Mouse (Mus musculus) heart, embryonic 16.5 days (tissue): Measurements from ENCODE around the gene Gmfg. TPM values are rescaled to one million over a fixed set of nuclear protein-coding genes. Genes with fewer than 3 reads are reported as not detected.

ENCODE experiments used
- ATAC-seq: fragments of 200-750 bp; cut with Nextera tagmentation; replicated peaks from 2 replicates; pipeline ENCODE4 v1.8.0; 2017; ENCODE audit warnings: moderate number of reproducible peaks; ENCODE audit not compliant: insufficient read depth, low FRiP score; ENCODE audit errors: extremely low read depth
- H3K27ac ChIP-seq: fragments of 300-500 bp; sonication (generic); 2 replicates; pipeline ENCODE4 v1.5.1; 2014; ENCODE audit warnings: mild to moderate bottlenecking, low read length, control low read depth, moderate library complexity
- H3K27me3 ChIP-seq: fragments of 300-500 bp; sonication (generic); 2 replicates; pipeline ENCODE4 v1.6.1; 2014; ENCODE audit warnings: low read length, mixed read lengths; ENCODE audit not compliant: control insufficient read depth, insufficient read depth
- H3K36me3 ChIP-seq: fragments of 300-500 bp; sonication (generic); 2 replicates; pipeline ENCODE4 v1.6.1; 2014; ENCODE audit not compliant: control insufficient read depth, insufficient read depth
- H3K4me1 ChIP-seq: fragments of 300-500 bp; sonication (generic); 2 replicates; pipeline ENCODE4 v1.6.1; 2014; ENCODE audit warnings: low read length, mixed read lengths; ENCODE audit not compliant: control insufficient read depth, insufficient read depth
- H3K4me2 ChIP-seq: fragments of 300-500 bp; sonication (generic); 2 replicates; pipeline ENCODE4 v1.6.1; 2014; ENCODE audit warnings: low read depth, mild to moderate bottlenecking, control low read depth, low read length
- H3K4me3 ChIP-seq: fragments of 300-500 bp; sonication (generic); 2 replicates; pipeline ENCODE4 v1.5.1; 2014; ENCODE audit warnings: mild to moderate bottlenecking, control low read depth, low read length
- H3K9ac ChIP-seq: fragments of 300-500 bp; sonication (generic); 2 replicates; pipeline ENCODE4 v1.6.1; 2014; ENCODE audit warnings: low read length, control low read depth
- H3K9me3 ChIP-seq: fragments of 300-500 bp; sonication (generic); replicated peaks from 2 replicates; pipeline ENCODE4 v1.6.1; 2016; ENCODE audit warnings: low read length; ENCODE audit not compliant: control insufficient read depth
- WGBS: fragments of 180-500 bp; shearing (Covaris S2); extraction: QIAGEN DNeasy Blood & Tissue Kit; methylation state at CpG from one replicate; pipeline ENCODE4 v1.1.7; 2014; 5-methylcytosine and 5-hydroxymethylcytosine counted together
- polyA plus RNA-seq: library from polyadenylated mRNA; unstranded; fragments of >200 nt; fragmentation: Nextera tagmentation; extraction: Ambion mirVana; gene quantifications from 2 replicates; pipeline ENCODE4 v1.2.1, GENCODE M21; 2015

Gmfg gene
- polyA plus RNA-seq, 1 experiment from 2014 or later = 32.7 TPM

DNA sequence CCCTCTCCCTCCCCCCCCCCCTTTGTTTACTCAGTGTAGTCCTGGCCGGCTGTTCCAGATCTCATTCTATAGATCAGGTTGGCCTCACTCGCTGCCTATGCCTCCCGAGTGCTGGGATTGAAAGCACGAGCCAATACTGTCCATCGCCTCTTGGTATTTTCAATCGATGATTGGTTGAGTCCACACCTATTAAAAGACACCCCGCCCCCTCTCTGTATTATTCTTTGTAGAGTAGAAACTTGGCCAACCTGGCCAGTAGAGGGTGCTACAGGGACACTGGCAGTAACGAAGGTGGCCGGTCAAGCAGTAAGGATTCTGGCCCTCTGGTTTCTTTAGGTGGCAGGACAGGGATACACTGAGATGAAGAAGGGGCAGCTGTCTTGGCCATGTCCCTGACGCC is 53.2 kb downstream of the Gmfg start:
- WGBS = 2% methylated on average over 10 of the region's 10 CpGs
- peak overlapping the region; percentile 23; the same call in 1 of the 2 replicates for H3K4me2 ChIP-seq

DNA sequence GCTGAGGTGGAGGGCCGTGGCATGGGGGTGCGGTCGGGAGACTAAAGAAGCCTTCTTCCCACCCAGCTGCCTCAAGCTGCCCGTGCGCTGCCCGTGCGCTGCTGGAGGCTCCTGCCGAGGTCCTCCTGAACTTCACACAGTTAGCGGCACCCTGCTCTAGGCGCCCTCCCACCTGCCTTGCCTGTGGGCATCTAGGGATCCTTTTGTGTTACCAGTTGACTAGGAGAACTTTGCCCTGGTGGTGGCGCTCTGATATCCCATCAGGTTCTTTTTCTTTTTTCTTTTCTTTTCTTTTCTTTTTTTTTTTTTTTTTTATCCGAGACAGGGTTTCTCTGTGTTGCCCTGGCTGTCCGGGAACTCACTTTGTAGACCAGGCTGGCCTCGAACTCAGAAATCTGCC is 53.7 kb downstream of the Gmfg start:
- 32% methylated on average over 14 of the region's 14 CpGs for WGBS
- no peak overlapping the region for H3K27ac ChIP-seq
- ATAC-seq = no peak
- H3K9me3 ChIP-seq = no peaks in the 10 kb centered on the region
- peaks cover 2% of the 10 kb centered on the region; the same call in 1 of the 2 replicates for H3K27me3 ChIP-seq
- peak overlapping the region; percentile 23; the same call in 1 of the 2 replicates for H3K4me2 ChIP-seq
- H3K4me1 ChIP-seq = 0 out of 2 replicates have a peak, but pooled peaks cover 5% of the 10 kb centered on the region
- no peak overlapping the region for H3K4me3 ChIP-seq
- H3K9ac ChIP-seq = no peak overlapping the region
- no peaks in the 10 kb centered on the region for H3K36me3 ChIP-seq

More for the DNA sequence above, 53.2 kb downstream of the Gmfg start:
- Histone ChIP-seq H3K27me3 (peaks cover 2% of the 10 kb centered on the region; the same call in 1 of the 2 replicates), H3K9ac (no peak overlapping the region), H3K4me3 (no peak overlapping the region), H3K9me3 (no peaks in the 10 kb centered on the region), H3K4me1 (0 out of 2 replicates have a peak, but pooled peaks cover 5% of the 10 kb centered on the region), H3K36me3 (no peaks in the 10 kb centered on the region), H3K27ac (no peak overlapping the region)
- ATAC-seq = no peak

- Histone ChIP-seq H3K9me3 (no peaks in the 10 kb centered on the region), H3K27me3 (peaks cover 1% of the 10 kb centered on the region; the same call in 1 of the 2 replicates), H3K4me2 (no peak overlapping the region), H3K27ac (no peak overlapping the region), H3K4me1 (0 out of 2 replicates have a peak, but pooled peaks cover 5% of the 10 kb centered on the region), H3K9ac (no peak overlapping the region), H3K36me3 (no peaks in the 10 kb centered on the region), H3K4me3 (no peak overlapping the region)
- WGBS = 87% methylated on average over 8 of the region's 8 CpGs
- no peak for ATAC-seq
Observed at GRCm38 (mm10) chr7:28492310-28492709, 55.1 kb downstream of the Gmfg start.

- Histone ChIP-seq H3K4me1 (no peaks in the 10 kb centered on the region), H3K4me2 (no peak overlapping the region), H3K27ac (no peak overlapping the region), H3K27me3 (no peaks in the 10 kb centered on the region), H3K36me3 (no peaks in the 10 kb centered on the region), H3K9ac (no peak overlapping the region), H3K4me3 (no peak overlapping the region), H3K9me3 (no peaks in the 10 kb centered on the region)
- no peak for ATAC-seq
- WGBS = 76% methylated on average over 11 of the region's 11 CpGs
Observed at GRCm38 (mm10) chr7:28495426-28495825, 58.2 kb downstream of the Gmfg start.

Other genes starting within 250 kb of the Gmfg start
- 0.68 and 0.94 TPM in 2 replicates for gene Eid2, start 169.6 kb upstream of the Gmfg start, polyA plus RNA-seq
- gene Eid2b, start 159.7 kb upstream of the Gmfg start, polyA plus RNA-seq = 6.6 and 7.3 TPM in 2 replicates
- not detected in 2 replicates for gene Selenov, start 146.3 kb upstream of the Gmfg start, polyA plus RNA-seq
- gene Dll3, start 135.2 kb upstream of the Gmfg start, polyA plus RNA-seq = 0.16 and 0.17 TPM in 2 replicates
- gene Timm50, start 125.4 kb upstream of the Gmfg start, polyA plus RNA-seq = 130 and 132 TPM in 2 replicates
- 62.8 and 66.2 TPM in 2 replicates for gene Supt5, start 98.7 kb upstream of the Gmfg start, polyA plus RNA-seq
- gene Rps16, start 86.8 kb upstream of the Gmfg start, polyA plus RNA-seq = 506 and 555 TPM in 2 replicates
- gene Plekhg2, start 64.8 kb upstream of the Gmfg start, polyA plus RNA-seq = 35.8 and 41.8 TPM in 2 replicates
- gene Zfp36, start 57.2 kb upstream of the Gmfg start, polyA plus RNA-seq = 15.4 and 18.5 TPM in 2 replicates
- 41.3 and 50.1 TPM in 2 replicates for gene Med29, start 44.7 kb upstream of the Gmfg start, polyA plus RNA-seq
- gene Paf1, start 44.5 kb upstream of the Gmfg start, polyA plus RNA-seq = 78.9 and 79.9 TPM in 2 replicates
- gene Lrfn1, start 14.5 kb downstream of the Gmfg start, polyA plus RNA-seq = 0.72 and 0.80 TPM in 2 replicates
- gene Ifnl2, start 73.0 kb downstream of the Gmfg start, polyA plus RNA-seq = not detected in 2 replicates
- not detected in 2 replicates for gene Ifnl3, start 85.4 kb downstream of the Gmfg start, polyA plus RNA-seq
- not detected in 2 replicates for gene Sycn, start 103.4 kb downstream of the Gmfg start, polyA plus RNA-seq
- gene Nccrp1, start 109.8 kb downstream of the Gmfg start, polyA plus RNA-seq = not detected in 2 replicates
- gene Samd4b, start 160.7 kb downstream of the Gmfg start, polyA plus RNA-seq = 16.0 and 20.6 TPM in 2 replicates
- gene Pak4, start 160.7 kb downstream of the Gmfg start, polyA plus RNA-seq = 25.1 and 30.0 TPM in 2 replicates
- gene Acp7, start 193.9 kb downstream of the Gmfg start, polyA plus RNA-seq = not detected in 2 replicates